Mouse (Mus musculus) adrenal gland, adult (tissue): ENCODE results near the gene Ier5.

Experiments
- DNase-seq, 2 experiments: peaks; one replicate each; pipeline ENCODE4 v3.0.0; 2022 to 2023; ENCODE audit warnings: low spot score in 1 of 2; ENCODE audit not compliant: inconsistent age in 2 of 2

Ier5 gene

GRCm38 (mm10) chr1:155082158-155082964 lies 17.1 kb downstream of the Ier5 start:
- peak; percentile 38 to 72 for DNase-seq

GRCm38 (mm10) chr1:155077675-155078074 lies 21.8 kb downstream of the Ier5 start:
- DNase-seq, result peak in 1 of 2 experiments; percentile 49

- DNase-seq, result peak in 1 of 2 experiments; percentile 66
Observed at GRCm38 (mm10) chr1:155075856-155076255, 23.6 kb downstream of the Ier5 start.

- peak in 1 of 2 experiments; percentile 82 for DNase-seq
Observed at GRCm38 (mm10) chr1:155074856-155075255, 24.6 kb downstream of the Ier5 start.

- DNase-seq, result no peak
Observed at GRCm38 (mm10) chr1:155073905-155074304, 25.5 kb downstream of the Ier5 start.

GRCm38 (mm10) chr1:155073133-155073532 lies 26.3 kb downstream of the Ier5 start:
- DNase-seq, result no peak

GRCm38 (mm10) chr1:155071287-155071876 lies 28.1 kb downstream of the Ier5 start:
- DNase-seq, result peak in 1 of 2 experiments; percentile 31

GRCm38 (mm10) chr1:155070561-155071286 lies 28.7 kb downstream of the Ier5 start:
- peak in 1 of 2 experiments; percentile 35 for DNase-seq

GRCm38 (mm10) chr1:155069696-155070095 lies 29.7 kb downstream of the Ier5 start:
- peak in 1 of 2 experiments; percentile 55 for DNase-seq

- no peak for DNase-seq
Observed at GRCm38 (mm10) chr1:155066196-155066595, 33.2 kb downstream of the Ier5 start.

GRCm38 (mm10) chr1:155065068-155065701 lies 34.3 kb downstream of the Ier5 start:
- no peak for DNase-seq

- DNase-seq, result peak in 1 of 2 experiments; percentile 24
Observed at GRCm38 (mm10) chr1:155064649-155065048, 34.8 kb downstream of the Ier5 start.

GRCm38 (mm10) chr1:155064111-155064510 lies 35.3 kb downstream of the Ier5 start:
- peak; percentile 63 to 75 for DNase-seq

GRCm38 (mm10) chr1:155062963-155063362 lies 36.5 kb downstream of the Ier5 start:
- peak in 1 of 2 experiments; percentile 48 for DNase-seq

- no peak for DNase-seq
Observed at GRCm38 (mm10) chr1:155062057-155062456, 37.4 kb downstream of the Ier5 start.

- DNase-seq, result peak in 1 of 2 experiments; percentile 37
Observed at GRCm38 (mm10) chr1:155060832-155061801, 38.3 kb downstream of the Ier5 start.

- peak in 1 of 2 experiments; percentile 42 for DNase-seq
Observed at GRCm38 (mm10) chr1:155060261-155060660, 39.2 kb downstream of the Ier5 start.

- DNase-seq, result peak; percentile 66 to 75
Observed at GRCm38 (mm10) chr1:155059505-155059904, 39.9 kb downstream of the Ier5 start.

GRCm38 (mm10) chr1:155058099-155059012 lies 41.1 kb downstream of the Ier5 start:
- no peak for DNase-seq
